Mouse (Mus musculus): Measurements from ENCODE around the gene Slc6a9. TPM values are rescaled to one million over a fixed set of nuclear protein-coding genes. Genes with fewer than 3 reads are reported as not detected.

Gene Slc6a9
- polyA plus RNA-seq, 1 experiment from 2014 or later = 9.2 TPM

GRCm38 (mm10) chr4:117904094-117904493 lies 69.8 kb downstream of the Slc6a9 start:
- peaks cover 46% of the 10 kb centered on the region for H3K36me3 ChIP-seq (ENCODE audit: control insufficient read depth, insufficient read depth, low read length)
- no peaks in the 10 kb centered on the region for H3K9me3 ChIP-seq (ENCODE audit: control insufficient read depth, low read length)
- no peak overlapping the region for H3K27ac ChIP-seq (ENCODE audit: low read length)
- ATAC-seq (ENCODE audit: low read depth) = no peak
- peaks cover 8% of the 10 kb centered on the region for H3K4me1 ChIP-seq (replicated peaks; ENCODE audit: control insufficient read depth, insufficient read depth, low read length)
- H3K4me2 ChIP-seq (ENCODE audit: low read depth, low read length) = no peak overlapping the region
- no peak overlapping the region for H3K4me3 ChIP-seq (ENCODE audit: low read length)
- H3K9ac ChIP-seq (ENCODE audit: low read length) = no peak overlapping the region
- WGBS = 86% methylated on average over 10 of the region's 10 CpGs
- no peaks in the 10 kb centered on the region for H3K27me3 ChIP-seq (ENCODE audit: control insufficient read depth, insufficient read depth, low read depth, low read length)

GRCm38 (mm10) chr4:117904761-117905160 lies 70.5 kb downstream of the Slc6a9 start:
- Histone ChIP-seq H3K9me3 (ENCODE audit: control insufficient read depth, low read length) (no peaks in the 10 kb centered on the region), H3K9ac (ENCODE audit: low read length) (no peak overlapping the region), H3K27ac (ENCODE audit: low read length) (no peak overlapping the region), H3K27me3 (ENCODE audit: control insufficient read depth, insufficient read depth, low read depth, low read length) (no peaks in the 10 kb centered on the region), H3K36me3 (ENCODE audit: control insufficient read depth, insufficient read depth, low read length) (peaks cover 40% of the 10 kb centered on the region), H3K4me1 (replicated peaks; ENCODE audit: control insufficient read depth, insufficient read depth, low read length) (peaks cover 8% of the 10 kb centered on the region), H3K4me2 (ENCODE audit: low read depth, low read length) (no peak overlapping the region), H3K4me3 (ENCODE audit: low read length) (no peak overlapping the region)
- 85% methylated on average over 8 of the region's 8 CpGs for WGBS
- no peak for ATAC-seq (ENCODE audit: low read depth)

- Histone ChIP-seq H3K4me3 (ENCODE audit: low read length) (no peak overlapping the region), H3K9ac (ENCODE audit: low read length) (no peak overlapping the region), H3K4me2 (ENCODE audit: low read depth, low read length) (no peak overlapping the region), H3K27me3 (ENCODE audit: control insufficient read depth, insufficient read depth, low read depth, low read length) (no peaks in the 10 kb centered on the region), H3K27ac (ENCODE audit: low read length) (no peak overlapping the region), H3K9me3 (ENCODE audit: control insufficient read depth, low read length) (no peaks in the 10 kb centered on the region), H3K36me3 (ENCODE audit: control insufficient read depth, insufficient read depth, low read length) (peaks cover 27% of the 10 kb centered on the region), H3K4me1 (replicated peaks; ENCODE audit: control insufficient read depth, insufficient read depth, low read length) (peaks cover 8% of the 10 kb centered on the region)
- peak; percentile 84 for ATAC-seq (ENCODE audit: low read depth)
- WGBS = 45% methylated on average over 3 of the region's 3 CpGs
These were observed 71.9 kb downstream of the Slc6a9 start for GRCm38 (mm10) chr4:117906196-117906595.

DNA sequence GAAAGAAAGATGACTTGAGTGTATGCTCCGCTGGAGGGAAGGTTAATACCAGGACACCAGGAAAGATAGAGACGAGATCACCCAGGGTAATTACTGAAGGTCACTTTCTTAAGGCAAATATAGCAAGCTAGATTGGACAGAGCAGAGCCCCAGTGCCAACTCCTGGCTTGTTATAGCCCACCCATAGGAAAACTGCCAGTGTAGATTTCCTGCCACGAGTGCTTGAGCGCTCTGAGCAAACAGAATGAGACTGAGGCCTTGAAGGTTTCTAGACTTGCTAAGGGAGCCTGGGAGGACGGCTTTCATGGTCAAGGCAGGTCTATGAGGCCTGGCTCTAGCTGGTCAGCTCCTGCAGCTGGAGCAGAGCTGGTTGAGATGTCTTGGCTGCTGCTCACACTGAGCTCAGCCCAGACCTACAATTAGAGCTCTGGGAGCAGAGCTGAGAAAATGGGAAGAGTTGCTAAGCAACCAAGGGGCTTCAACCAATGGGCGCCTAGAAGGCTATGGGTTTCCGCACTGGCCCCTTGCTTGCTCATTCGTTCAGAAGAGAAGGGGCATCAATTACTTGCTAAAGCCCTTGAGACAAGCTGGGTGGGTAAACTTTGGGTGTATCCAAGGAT lies 74.6 kb downstream of the Slc6a9 start:
- Histone ChIP-seq H3K4me2 (ENCODE audit: low read depth, low read length) (no peak overlapping the region), H3K9me3 (ENCODE audit: control insufficient read depth, low read length) (no peaks in the 10 kb centered on the region), H3K4me1 (replicated peaks; ENCODE audit: control insufficient read depth, insufficient read depth, low read length) (peaks cover 24% of the 10 kb centered on the region), H3K9ac (ENCODE audit: low read length) (no peak overlapping the region), H3K4me3 (ENCODE audit: low read length) (no peak overlapping the region), H3K27me3 (ENCODE audit: control insufficient read depth, insufficient read depth, low read depth, low read length) (no peaks in the 10 kb centered on the region), H3K36me3 (ENCODE audit: control insufficient read depth, insufficient read depth, low read length) (peaks cover 16% of the 10 kb centered on the region), H3K27ac (ENCODE audit: low read length) (no peak overlapping the region)
- ATAC-seq (ENCODE audit: low read depth) = no peak
- WGBS = 66% methylated on average over 8 of the region's 8 CpGs

DNA sequence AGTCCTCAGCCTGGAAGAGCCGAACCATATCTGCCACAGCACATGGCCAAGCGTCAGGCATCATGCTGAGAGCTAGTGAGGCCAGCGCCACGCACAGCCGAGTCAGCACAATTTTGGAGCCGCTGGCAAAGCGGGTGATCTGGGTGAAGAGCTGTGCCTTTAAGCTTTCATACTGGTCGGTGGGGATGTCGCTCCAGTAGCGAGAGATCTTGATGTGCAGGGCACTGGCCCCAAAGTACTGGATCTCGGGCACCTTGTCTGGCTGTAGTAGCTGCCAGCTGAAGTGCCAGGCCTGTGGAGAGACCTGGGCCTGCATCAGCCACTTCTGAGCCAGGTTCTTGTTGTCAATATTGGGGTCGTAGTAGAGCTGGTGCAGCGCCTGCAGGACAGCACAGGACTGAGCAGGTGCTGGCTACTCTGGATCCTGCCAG lies 77.8 kb downstream of the Slc6a9 start:
- no peaks in the 10 kb centered on the region for H3K9me3 ChIP-seq (ENCODE audit: control insufficient read depth, low read length)
- H3K4me3 ChIP-seq (ENCODE audit: low read length) = no peak overlapping the region
- no peaks in the 10 kb centered on the region for H3K27me3 ChIP-seq (ENCODE audit: control insufficient read depth, insufficient read depth, low read depth, low read length)
- 90% methylated on average over 13 of the region's 13 CpGs for WGBS
- no peak overlapping the region for H3K9ac ChIP-seq (ENCODE audit: low read length)
- no peak overlapping the region for H3K4me2 ChIP-seq (ENCODE audit: low read depth, low read length)
- H3K4me1 ChIP-seq (replicated peaks; ENCODE audit: control insufficient read depth, insufficient read depth, low read length) = peaks cover 28% of the 10 kb centered on the region
- peaks cover 9% of the 10 kb centered on the region; the same call in 1 of the 2 replicates for H3K36me3 ChIP-seq (ENCODE audit: control insufficient read depth, insufficient read depth, low read length)
- no peak for ATAC-seq (ENCODE audit: low read depth)
- no peak overlapping the region for H3K27ac ChIP-seq (ENCODE audit: low read length)

- Histone ChIP-seq H3K9me3 (ENCODE audit: control insufficient read depth, low read length) (no peaks in the 10 kb centered on the region), H3K27ac (ENCODE audit: low read length) (no peak overlapping the region), H3K36me3 (ENCODE audit: control insufficient read depth, insufficient read depth, low read length) (peaks cover 9% of the 10 kb centered on the region; the same call in 1 of the 2 replicates), H3K4me2 (ENCODE audit: low read depth, low read length) (peak overlapping the region; percentile 100; the same call in 1 of the 2 replicates), H3K4me1 (replicated peaks; ENCODE audit: control insufficient read depth, insufficient read depth, low read length) (peaks cover 28% of the 10 kb centered on the region), H3K27me3 (ENCODE audit: control insufficient read depth, insufficient read depth, low read depth, low read length) (no peaks in the 10 kb centered on the region), H3K4me3 (ENCODE audit: low read length) (no peak overlapping the region), H3K9ac (ENCODE audit: low read length) (peak overlapping the region; percentile 17; the same call in 1 of the 2 replicates)
- 54% methylated on average over 7 of the region's 7 CpGs for WGBS
- ATAC-seq (ENCODE audit: low read depth) = no peak
These were observed 78.5 kb downstream of the Slc6a9 start for GRCm38 (mm10) chr4:117912685-117913273.

DNA sequence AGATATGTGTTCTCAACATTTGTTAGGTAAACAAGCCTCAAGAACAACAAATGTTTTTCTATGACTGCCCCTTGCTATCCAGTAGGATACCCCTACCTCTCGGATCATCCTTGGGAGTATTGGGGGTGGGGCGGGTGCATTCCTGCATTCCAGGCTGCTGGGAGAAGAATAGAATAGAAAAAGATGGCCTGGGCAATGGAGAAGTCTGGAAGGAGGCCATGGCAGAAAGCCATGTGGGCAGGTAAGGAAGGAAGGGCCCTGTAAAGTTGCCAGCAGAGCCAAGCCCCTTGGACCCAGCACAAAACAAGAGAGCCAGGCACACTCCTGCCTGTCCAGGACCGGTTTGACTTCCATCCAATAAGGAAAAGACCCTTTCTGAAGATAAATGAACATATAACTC lies 79.1 kb downstream of the Slc6a9 start:
- 39% methylated on average over 3 of the region's 3 CpGs for WGBS
- Histone ChIP-seq H3K4me1 (replicated peaks; ENCODE audit: control insufficient read depth, insufficient read depth, low read length) (peaks cover 31% of the 10 kb centered on the region), H3K4me3 (ENCODE audit: low read length) (peak overlapping the region; percentile 83), H3K27me3 (ENCODE audit: control insufficient read depth, insufficient read depth, low read depth, low read length) (no peaks in the 10 kb centered on the region), H3K27ac (ENCODE audit: low read length) (no peak overlapping the region), H3K36me3 (ENCODE audit: control insufficient read depth, insufficient read depth, low read length) (peaks cover 9% of the 10 kb centered on the region; the same call in 1 of the 2 replicates), H3K4me2 (ENCODE audit: low read depth, low read length) (peak overlapping the region; percentile 100), H3K9ac (ENCODE audit: low read length) (no peak overlapping the region), H3K9me3 (ENCODE audit: control insufficient read depth, low read length) (no peaks in the 10 kb centered on the region)
- no peak for ATAC-seq (ENCODE audit: low read depth)

DNA sequence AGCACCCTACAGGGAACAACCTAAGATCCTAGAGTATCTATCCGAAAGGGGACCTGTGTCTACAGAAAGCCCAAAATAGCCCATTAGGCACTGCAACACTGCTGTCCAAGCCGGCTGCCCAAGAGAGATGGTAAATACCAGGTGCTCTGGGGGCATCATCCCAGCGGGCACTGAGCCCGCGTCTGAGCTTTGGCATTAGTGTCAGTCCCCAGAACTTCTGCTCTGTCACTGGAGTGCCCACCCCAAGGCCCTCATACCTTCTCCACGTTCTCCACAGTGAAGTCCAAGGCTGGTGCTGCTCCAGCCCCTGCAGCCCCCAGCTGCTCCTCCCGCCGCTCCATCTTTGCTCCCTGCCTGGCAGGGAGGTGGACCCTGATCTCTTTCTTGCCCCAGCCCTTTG lies 79.7 kb downstream of the Slc6a9 start:
- Histone ChIP-seq H3K27me3 (ENCODE audit: control insufficient read depth, insufficient read depth, low read depth, low read length) (no peaks in the 10 kb centered on the region), H3K36me3 (ENCODE audit: control insufficient read depth, insufficient read depth, low read length) (peaks cover 9% of the 10 kb centered on the region; the same call in 1 of the 2 replicates), H3K27ac (ENCODE audit: low read length) (no peak overlapping the region), H3K4me3 (ENCODE audit: low read length) (peak overlapping the region; percentile 83), H3K9ac (ENCODE audit: low read length) (peak overlapping the region; percentile 86), H3K9me3 (ENCODE audit: control insufficient read depth, low read length) (no peaks in the 10 kb centered on the region), H3K4me2 (ENCODE audit: low read depth, low read length) (peak overlapping the region; percentile 100), H3K4me1 (replicated peaks; ENCODE audit: control insufficient read depth, insufficient read depth, low read length) (peaks cover 27% of the 10 kb centered on the region)
- WGBS = 16% methylated on average over 8 of the region's 8 CpGs
- peak; percentile 2; the same call in 1 of the 2 replicates for ATAC-seq (ENCODE audit: low read depth)

GRCm38 (mm10) chr4:117914591-117915442 lies 80.5 kb downstream of the Slc6a9 start, which contains the start of gene Ipo13:
Ipo13 (minus strand) TSS chr4:117914999.
- H3K36me3 ChIP-seq (ENCODE audit: control insufficient read depth, insufficient read depth, low read length) = peaks cover 9% of the 10 kb centered on the region; the same call in 1 of the 2 replicates
- peak; percentile 94 for ATAC-seq (ENCODE audit: low read depth)
- H3K4me3 ChIP-seq (ENCODE audit: low read length) = peak within 1 kb of the TSS; percentile 83
- peak within 1 kb of the TSS; percentile 70 for H3K27ac ChIP-seq (ENCODE audit: low read length)
- no peaks in the 10 kb centered on the region for H3K9me3 ChIP-seq (ENCODE audit: control insufficient read depth, low read length)
- H3K27me3 ChIP-seq (ENCODE audit: control insufficient read depth, insufficient read depth, low read depth, low read length) = no peaks in the 10 kb centered on the region
- peak within 1 kb of the TSS; percentile 86 for H3K9ac ChIP-seq (ENCODE audit: low read length)
- H3K4me2 ChIP-seq (ENCODE audit: low read depth, low read length) = peak within 1 kb of the TSS; percentile 100
- WGBS = under 1% methylated on average over 59 of the region's 61 CpGs
- peaks cover 27% of the 10 kb centered on the region for H3K4me1 ChIP-seq (replicated peaks; ENCODE audit: control insufficient read depth, insufficient read depth, low read length)

All from lung, embryonic 16.5 days (tissue).